Mouse (Mus musculus) bone marrow macrophage, adult 2 months (primary cell): ENCODE data around the gene Ssbp2.

ENCODE experiments used
- CTCF ChIP-seq: IDR thresholded peaks from 2 replicates; pipeline ENCODE4 v1.5.1; 2012; ENCODE audit warnings: low read depth, mild to moderate bottlenecking, low read length, moderate library complexity
- POLR2A ChIP-seq: IDR thresholded peaks from 2 replicates; pipeline ENCODE4 v1.6.1; 2012; ENCODE audit warnings: mild to moderate bottlenecking, low read depth, low read length, borderline replicate concordance

DNA sequence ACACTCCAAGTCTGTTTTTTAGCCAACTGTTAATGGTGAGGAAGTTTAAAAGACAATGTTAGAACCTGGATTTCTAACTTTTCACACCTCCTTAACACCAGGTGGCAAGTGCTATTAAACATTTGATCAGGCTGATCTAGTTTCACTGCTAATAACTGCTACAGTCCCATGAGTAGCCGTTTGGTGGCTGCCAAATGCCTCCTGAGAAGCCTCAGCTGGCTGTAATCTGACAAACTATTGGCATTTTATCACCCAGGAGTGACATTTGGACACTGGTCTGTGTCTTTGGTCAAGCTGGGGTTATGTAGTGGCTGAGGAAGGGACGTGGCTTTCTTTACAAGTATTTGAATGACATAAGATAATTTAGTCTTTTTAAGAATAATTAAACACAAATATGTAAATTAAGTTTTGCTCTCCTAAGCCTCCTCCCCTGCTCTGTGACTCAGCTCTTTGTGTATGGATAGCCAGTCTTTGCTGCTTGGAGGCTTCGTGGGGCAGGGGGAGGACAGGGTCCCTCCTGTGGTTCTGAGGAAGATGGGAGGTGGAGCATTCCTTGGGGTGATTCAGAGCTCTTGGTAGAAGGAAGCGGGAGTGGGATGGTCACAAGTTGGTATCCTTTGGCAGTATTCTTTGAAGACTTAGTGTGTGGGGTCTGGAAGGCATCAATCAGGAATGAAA, 60.1 kb downstream of the Ssbp2 start:
- no peak for TF ChIP-seq CTCF
- no peak for TF ChIP-seq POLR2A
